Mouse (Mus musculus): ENCODE data around the gene Gm13283. TPM values are rescaled to one million over a fixed set of nuclear protein-coding genes. Genes with fewer than 3 reads are reported as not detected.
"Not testable (repeated sequence)": the region's sequence is repeated elsewhere in the genome, so short reads cannot be mapped to it uniquely, and the experiment has no call there.

Gm13283 gene
- polyA plus RNA-seq, 1 experiment from 2014 or later: 0.36 TPM

DNA sequence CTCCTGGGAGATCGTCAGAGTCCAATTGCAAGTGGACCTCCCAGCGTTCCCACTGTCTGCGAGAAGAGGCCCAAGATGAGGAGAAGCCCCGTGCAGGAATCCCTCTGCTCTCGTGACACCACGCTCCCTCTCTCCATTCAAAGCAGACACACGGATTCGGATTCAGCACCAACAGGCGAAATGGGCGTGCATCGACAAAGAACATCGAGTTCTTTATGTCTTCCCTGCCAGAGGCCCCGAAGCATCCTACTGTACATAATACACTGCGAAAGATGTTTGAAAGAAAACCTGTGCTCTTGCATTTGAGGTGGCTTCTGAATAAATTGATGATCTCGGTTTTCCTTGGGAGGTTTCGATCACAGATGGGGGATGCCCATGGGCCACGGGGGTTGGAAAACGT, 20.4 kb downstream of the Gm13283 start:
- H3K4me3 ChIP-seq, H3K36me3 ChIP-seq: not testable (repeated sequence)

DNA sequence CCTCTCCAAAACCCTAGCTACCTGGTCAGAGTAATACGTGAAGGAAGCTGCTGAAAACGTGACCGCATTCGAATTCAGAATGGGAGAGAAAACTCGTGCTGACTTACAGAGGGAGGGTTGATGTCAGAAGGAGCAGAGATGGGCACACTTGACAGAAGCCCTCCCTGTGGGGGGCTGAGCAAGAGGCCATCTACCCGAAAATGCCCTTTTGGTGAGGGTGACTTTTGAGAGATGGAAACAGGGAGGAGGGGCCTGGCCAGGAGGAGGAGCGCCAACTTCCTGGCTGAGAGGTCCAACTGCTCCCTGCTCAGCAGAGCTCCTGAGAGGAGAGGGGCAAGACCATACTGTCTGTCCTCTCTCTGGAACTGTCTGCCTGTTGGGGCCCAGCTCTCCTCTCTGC, 21.9 kb downstream of the Gm13283 start, which contains the start of gene Ifnz:
Gene Ifnz (plus strand): TSS at position 301 of the 400 bp plus-strand sequence.
- not testable (repeated sequence) for H3K27me3 ChIP-seq (ENCODE audit: insufficient read depth, poor library complexity, severe bottlenecking); DNase-seq (ENCODE audit: low spot score); H3K4me3 ChIP-seq; H3K4me1 ChIP-seq; H3K36me3 ChIP-seq; H3K9me3 ChIP-seq; H3K27ac ChIP-seq
- 19% methylated on average over 4 of the region's 7 CpGs for WGBS

More for the DNA sequence above, 20.4 kb downstream of the Gm13283 start:
- not testable (repeated sequence) for H3K9me3 ChIP-seq; H3K4me1 ChIP-seq; H3K27ac ChIP-seq; DNase-seq (ENCODE audit: low spot score); H3K27me3 ChIP-seq (ENCODE audit: insufficient read depth, poor library complexity, severe bottlenecking)
- WGBS: 39% methylated on average over 16 of the region's 18 CpGs

DNA sequence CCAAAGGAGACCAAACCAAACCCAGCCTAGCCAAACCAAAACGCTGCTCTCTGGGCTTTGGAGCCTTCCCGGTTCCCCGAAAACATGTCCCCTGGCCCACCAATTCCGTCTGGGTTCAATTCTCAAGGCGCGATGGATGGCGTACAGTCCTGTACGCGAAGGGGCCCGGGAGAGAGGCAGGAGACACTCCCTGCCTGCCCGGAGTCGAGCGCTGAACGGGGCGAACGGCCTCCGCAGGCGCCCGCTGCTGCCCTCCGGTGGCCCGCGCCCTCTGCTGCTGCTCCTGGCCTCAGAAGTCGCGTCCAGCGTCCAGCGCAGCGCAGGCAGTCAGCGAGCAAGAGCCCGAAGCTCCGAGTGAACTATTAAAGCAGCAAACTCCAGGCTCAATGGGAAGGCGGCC, 22.4 kb downstream of the Gm13283 start:
- not testable (repeated sequence) for H3K9me3 ChIP-seq; H3K4me3 ChIP-seq; H3K4me1 ChIP-seq; DNase-seq (ENCODE audit: low spot score); H3K27me3 ChIP-seq (ENCODE audit: insufficient read depth, poor library complexity, severe bottlenecking); H3K27ac ChIP-seq; H3K36me3 ChIP-seq
- 2% methylated on average over 17 of the region's 31 CpGs for WGBS

DNA sequence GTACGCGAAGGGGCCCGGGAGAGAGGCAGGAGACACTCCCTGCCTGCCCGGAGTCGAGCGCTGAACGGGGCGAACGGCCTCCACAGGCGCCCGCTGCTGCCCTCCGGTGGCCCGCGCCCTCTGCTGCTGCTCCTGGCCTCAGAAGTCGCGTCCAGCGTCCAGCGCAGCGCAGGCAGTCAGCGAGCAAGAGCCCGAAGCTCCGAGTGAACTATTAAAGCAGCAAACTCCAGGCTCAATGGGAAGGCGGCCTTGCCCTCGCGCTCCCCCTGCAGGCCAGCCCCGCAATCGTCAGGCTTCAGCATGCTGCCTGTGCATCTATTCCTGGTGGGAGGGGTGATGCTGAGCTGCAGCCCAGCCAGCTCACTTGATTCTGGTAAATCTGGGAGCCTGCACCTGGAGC, 25.5 kb downstream of the Gm13283 start, which contains the start of gene Gm13276:
Gene Gm13276 (plus strand): TSS at position 301 of the 400 bp plus-strand sequence.
- H3K9me3 ChIP-seq; H3K4me3 ChIP-seq; H3K27me3 ChIP-seq (ENCODE audit: insufficient read depth, poor library complexity, severe bottlenecking); H3K4me1 ChIP-seq; H3K27ac ChIP-seq; DNase-seq (ENCODE audit: low spot score); H3K36me3 ChIP-seq: not testable (repeated sequence)
- no CpG with 5 or more reads among the region's 27 CpGs for WGBS

DNA sequence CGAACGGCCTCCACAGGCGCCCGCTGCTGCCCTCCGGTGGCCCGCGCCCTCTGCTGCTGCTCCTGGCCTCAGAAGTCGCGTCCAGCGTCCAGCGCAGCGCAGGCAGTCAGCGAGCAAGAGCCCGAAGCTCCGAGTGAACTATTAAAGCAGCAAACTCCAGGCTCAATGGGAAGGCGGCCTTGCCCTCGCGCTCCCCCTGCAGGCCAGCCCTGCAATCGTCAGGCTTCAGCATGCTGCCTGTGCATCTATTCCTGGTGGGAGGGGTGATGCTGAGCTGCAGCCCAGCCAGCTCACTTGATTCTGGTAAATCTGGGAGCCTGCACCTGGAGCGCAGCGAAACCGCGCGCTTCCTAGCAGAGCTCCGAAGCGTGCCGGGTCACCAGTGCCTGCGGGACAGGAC, 28.5 kb downstream of the Gm13283 start, which contains the start of gene Gm13277:
Gene Gm13277 (plus strand): TSS at position 231 of the 400 bp plus-strand sequence.
- not testable (repeated sequence) for DNase-seq (ENCODE audit: low spot score); H3K9me3 ChIP-seq; H3K4me1 ChIP-seq; H3K27ac ChIP-seq; H3K27me3 ChIP-seq (ENCODE audit: insufficient read depth, poor library complexity, severe bottlenecking); H3K36me3 ChIP-seq; H3K4me3 ChIP-seq
- WGBS: 0% methylated on average over 3 of the region's 28 CpGs

DNA sequence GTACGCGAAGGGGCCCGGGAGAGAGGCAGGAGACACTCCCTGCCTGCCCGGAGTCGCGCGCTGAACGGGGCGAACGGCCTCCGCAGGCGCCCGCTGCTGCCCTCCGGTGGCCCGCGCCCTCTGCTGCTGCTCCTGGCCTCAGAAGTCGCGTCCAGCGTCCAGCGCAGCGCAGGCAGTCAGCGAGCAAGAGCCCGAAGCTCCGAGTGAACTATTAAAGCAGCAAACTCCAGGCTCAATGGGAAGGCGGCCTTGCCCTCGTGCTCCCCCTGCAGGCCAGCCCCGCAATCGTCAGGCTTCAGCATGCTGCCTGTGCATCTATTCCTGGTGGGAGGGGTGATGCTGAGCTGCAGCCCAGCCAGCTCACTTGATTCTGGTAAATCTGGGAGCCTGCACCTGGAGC, 31.3 kb downstream of the Gm13283 start, which contains the start of gene Gm13278:
Gene Gm13278 (plus strand): TSS at position 301 of the 400 bp plus-strand sequence.
- not testable (repeated sequence) for H3K4me1 ChIP-seq; H3K9me3 ChIP-seq; H3K36me3 ChIP-seq; DNase-seq (ENCODE audit: low spot score); H3K27ac ChIP-seq; H3K4me3 ChIP-seq; H3K27me3 ChIP-seq (ENCODE audit: insufficient read depth, poor library complexity, severe bottlenecking)
- no CpG with 5 or more reads among the region's 28 CpGs for WGBS

DNA sequence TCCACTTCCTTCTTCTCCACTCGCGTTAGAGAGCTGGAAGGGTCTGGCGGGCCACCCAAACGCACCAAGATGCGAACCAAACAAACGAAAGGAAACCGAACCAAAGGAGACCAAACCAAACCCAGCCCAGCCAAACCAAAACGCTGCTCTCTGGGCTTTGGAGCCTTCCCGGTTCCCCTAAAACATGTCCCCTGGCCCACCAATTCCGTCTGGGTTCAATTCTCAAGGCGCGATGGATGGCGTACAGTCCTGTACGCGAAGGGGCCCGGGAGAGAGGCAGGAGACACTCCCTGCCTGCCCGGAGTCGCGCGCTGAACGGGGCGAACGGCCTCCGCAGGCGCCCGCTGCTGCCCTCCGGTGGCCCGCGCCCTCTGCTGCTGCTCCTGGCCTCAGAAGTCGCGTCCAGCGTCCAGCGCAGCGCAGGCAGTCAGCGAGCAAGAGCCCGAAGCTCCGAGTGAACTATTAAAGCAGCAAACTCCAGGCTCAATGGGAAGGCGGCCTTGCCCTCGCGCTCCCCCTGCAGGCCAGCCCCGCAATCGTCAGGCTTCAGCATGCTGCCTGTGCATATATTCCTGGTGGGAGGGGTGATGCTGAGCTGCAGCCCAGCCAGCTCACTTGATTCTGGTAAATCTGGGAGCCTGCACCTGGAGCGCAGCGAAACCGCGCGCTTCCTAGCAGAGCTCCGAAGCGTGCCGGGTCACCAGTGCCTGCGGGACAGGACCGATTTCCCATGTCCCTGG, 34.2 kb downstream of the Gm13283 start, which contains the start of gene Gm13275:
Gene Gm13275 (plus strand): TSS at position 552 of the 740 bp plus-strand sequence.
- H3K4me3 ChIP-seq; DNase-seq (ENCODE audit: low spot score): not testable (repeated sequence)
- under 1% methylated on average over 19 of the region's 52 CpGs for WGBS

DNA sequence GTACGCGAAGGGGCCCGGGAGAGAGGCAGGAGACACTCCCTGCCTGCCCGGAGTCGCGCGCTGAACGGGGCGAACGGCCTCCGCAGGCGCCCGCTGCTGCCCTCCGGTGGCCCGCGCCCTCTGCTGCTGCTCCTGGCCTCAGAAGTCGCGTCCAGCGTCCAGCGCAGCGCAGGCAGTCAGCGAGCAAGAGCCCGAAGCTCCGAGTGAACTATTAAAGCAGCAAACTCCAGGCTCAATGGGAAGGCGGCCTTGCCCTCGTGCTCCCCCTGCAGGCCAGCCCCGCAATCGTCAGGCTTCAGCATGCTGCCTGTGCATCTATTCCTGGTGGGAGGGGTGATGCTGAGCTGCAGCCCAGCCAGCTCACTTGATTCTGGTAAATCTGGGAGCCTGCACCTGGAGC, 37.2 kb downstream of the Gm13283 start, which contains the start of gene Gm13279:
Gene Gm13279 (plus strand): TSS at position 301 of the 400 bp plus-strand sequence.
- H3K4me1 ChIP-seq; H3K4me3 ChIP-seq; H3K27me3 ChIP-seq (ENCODE audit: insufficient read depth, poor library complexity, severe bottlenecking); H3K9me3 ChIP-seq; DNase-seq (ENCODE audit: low spot score); H3K36me3 ChIP-seq; H3K27ac ChIP-seq: not testable (repeated sequence)
- no CpG with 5 or more reads among the region's 28 CpGs for WGBS

More for the DNA sequence above, 34.2 kb downstream of the Gm13283 start, which contains the start of gene Gm13275:
- H3K27me3 ChIP-seq (ENCODE audit: insufficient read depth, poor library complexity, severe bottlenecking); H3K4me1 ChIP-seq; H3K27ac ChIP-seq; H3K36me3 ChIP-seq; H3K9me3 ChIP-seq: not testable (repeated sequence)

DNA sequence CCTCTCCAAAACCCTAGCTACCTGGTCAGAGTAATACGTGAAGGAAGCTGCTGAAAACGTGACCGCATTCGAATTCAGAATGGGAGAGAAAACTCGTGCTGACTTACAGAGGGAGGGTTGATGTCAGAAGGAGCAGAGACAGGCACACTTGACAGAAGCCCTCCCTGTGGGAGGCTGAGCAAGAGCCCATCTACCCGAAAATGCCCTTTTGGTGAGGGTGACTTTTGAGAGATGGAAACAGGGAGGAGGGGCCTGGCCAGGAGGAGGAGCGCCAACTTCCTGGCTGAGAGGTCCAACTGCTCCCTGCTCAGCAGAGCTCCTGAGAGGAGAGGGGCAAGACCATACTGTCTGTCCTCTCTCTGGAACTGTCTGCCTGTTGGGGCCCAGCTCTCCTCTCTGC, 39.4 kb downstream of the Gm13283 start, which contains the start of gene Gm13285:
Gene Gm13285 (plus strand): TSS at position 301 of the 400 bp plus-strand sequence.
- not testable (repeated sequence) for H3K4me3 ChIP-seq; H3K4me1 ChIP-seq; H3K27me3 ChIP-seq (ENCODE audit: insufficient read depth, poor library complexity, severe bottlenecking); H3K9me3 ChIP-seq; H3K36me3 ChIP-seq; DNase-seq (ENCODE audit: low spot score); H3K27ac ChIP-seq
- 16% methylated on average over 6 of the region's 7 CpGs for WGBS

DNA sequence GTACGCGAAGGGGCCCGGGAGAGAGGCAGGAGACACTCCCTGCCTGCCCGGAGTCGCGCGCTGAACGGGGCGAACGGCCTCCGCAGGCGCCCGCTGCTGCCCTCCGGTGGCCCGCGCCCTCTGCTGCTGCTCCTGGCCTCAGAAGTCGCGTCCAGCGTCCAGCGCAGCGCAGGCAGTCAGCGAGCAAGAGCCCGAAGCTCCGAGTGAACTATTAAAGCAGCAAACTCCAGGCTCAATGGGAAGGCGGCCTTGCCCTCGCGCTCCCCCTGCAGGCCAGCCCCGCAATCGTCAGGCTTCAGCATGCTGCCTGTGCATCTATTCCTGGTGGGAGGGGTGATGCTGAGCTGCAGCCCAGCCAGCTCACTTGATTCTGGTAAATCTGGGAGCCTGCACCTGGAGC, 43.0 kb downstream of the Gm13283 start, which contains the start of gene Gm13287:
Gene Gm13287 (plus strand): TSS at position 301 of the 400 bp plus-strand sequence.
- H3K4me1 ChIP-seq; H3K27me3 ChIP-seq (ENCODE audit: insufficient read depth, poor library complexity, severe bottlenecking); H3K36me3 ChIP-seq; H3K9me3 ChIP-seq; DNase-seq (ENCODE audit: low spot score); H3K27ac ChIP-seq; H3K4me3 ChIP-seq: not testable (repeated sequence)
- no CpG with 5 or more reads among the region's 29 CpGs for WGBS

DNA sequence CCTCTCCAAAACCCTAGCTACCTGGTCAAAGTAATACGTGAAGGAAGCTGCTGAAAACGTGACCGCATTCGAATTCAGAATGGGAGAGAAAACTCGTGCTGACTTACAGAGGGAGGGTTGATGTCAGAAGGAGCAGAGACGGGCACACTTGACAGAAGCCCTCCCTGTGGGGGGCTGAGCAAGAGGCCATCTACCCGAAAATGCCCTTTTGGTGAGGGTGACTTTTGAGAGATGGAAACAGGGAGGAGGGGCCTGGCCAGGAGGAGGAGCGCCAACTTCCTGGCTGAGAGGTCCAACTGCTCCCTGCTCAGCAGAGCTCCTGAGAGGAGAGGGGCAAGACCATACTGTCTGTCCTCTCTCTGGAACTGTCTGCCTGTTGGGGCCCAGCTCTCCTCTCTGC, 45.3 kb downstream of the Gm13283 start, which contains the start of gene Gm13288:
Gene Gm13288 (plus strand): TSS at position 301 of the 400 bp plus-strand sequence.
- not testable (repeated sequence) for H3K27me3 ChIP-seq (ENCODE audit: insufficient read depth, poor library complexity, severe bottlenecking); H3K27ac ChIP-seq; H3K9me3 ChIP-seq; H3K4me1 ChIP-seq; DNase-seq (ENCODE audit: low spot score); H3K36me3 ChIP-seq
- no CpG with 5 or more reads among the region's 8 CpGs for WGBS
- H3K4me3 ChIP-seq: peak within 1 kb of the TSS; percentile 33; the same call in 1 of the 2 replicates

DNA sequence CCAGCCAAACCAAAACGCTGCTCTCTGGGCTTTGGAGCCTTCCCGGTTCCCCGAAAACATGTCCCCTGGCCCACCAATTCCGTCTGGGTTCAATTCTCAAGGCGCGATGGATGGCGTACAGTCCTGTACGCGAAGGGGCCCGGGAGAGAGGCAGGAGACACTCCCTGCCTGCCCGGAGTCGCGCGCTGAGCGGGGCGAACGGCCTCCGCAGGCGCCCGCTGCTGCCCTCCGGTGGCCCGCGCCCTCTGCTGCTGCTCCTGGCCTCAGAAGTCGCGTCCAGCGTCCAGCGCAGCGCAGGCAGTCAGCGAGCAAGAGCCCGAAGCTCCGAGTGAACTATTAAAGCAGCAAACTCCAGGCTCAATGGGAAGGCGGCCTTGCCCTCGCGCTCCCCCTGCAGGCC, 45.8 kb downstream of the Gm13283 start:
- not testable (repeated sequence) for H3K4me1 ChIP-seq; DNase-seq (ENCODE audit: low spot score); H3K27me3 ChIP-seq (ENCODE audit: insufficient read depth, poor library complexity, severe bottlenecking); H3K27ac ChIP-seq; H3K9me3 ChIP-seq; H3K36me3 ChIP-seq
- peak overlapping the region; percentile 33; the same call in 1 of the 2 replicates for H3K4me3 ChIP-seq
- WGBS: 0% methylated on average over 17 of the region's 34 CpGs

All from heart, embryonic 10.5 days (tissue).